Mouse (Mus musculus): ENCODE data around the gene Vwa2.

The Vwa2 gene

GRCm38 (mm10) chr19:56908472-56909270 is 34.6 kb downstream of the Vwa2 start:
- no peak for DNase-seq (ENCODE audit: low spot score in 2 of 2)

- no peak for DNase-seq (ENCODE audit: low spot score in 2 of 2)
These were observed 36.5 kb downstream of the Vwa2 start for GRCm38 (mm10) chr19:56910561-56910960.

GRCm38 (mm10) chr19:56913761-56914160 is 39.7 kb downstream of the Vwa2 start:
- no peak for DNase-seq (ENCODE audit: low spot score in 2 of 2)

GRCm38 (mm10) chr19:56914658-56915057 is 40.6 kb downstream of the Vwa2 start:
- no peak for DNase-seq (ENCODE audit: low spot score in 2 of 2)

- no peak for DNase-seq (ENCODE audit: low spot score in 2 of 2)
These were observed 41.0 kb downstream of the Vwa2 start for GRCm38 (mm10) chr19:56915084-56915483.

- peak; percentile 50 to 79 for DNase-seq (ENCODE audit: low spot score in 2 of 2)
These were observed 45.6 kb downstream of the Vwa2 start for GRCm38 (mm10) chr19:56919628-56920027.

- DNase-seq (ENCODE audit: low spot score in 2 of 2), result no peak
These were observed 46.2 kb downstream of the Vwa2 start for GRCm38 (mm10) chr19:56920232-56920631.

GRCm38 (mm10) chr19:56921744-56922143 is 47.7 kb downstream of the Vwa2 start:
- DNase-seq (ENCODE audit: low spot score in 2 of 2), result no peak

- DNase-seq (ENCODE audit: low spot score in 2 of 2), result no peak
These were observed 55.3 kb downstream of the Vwa2 start for GRCm38 (mm10) chr19:56929392-56929791.

- no peak for DNase-seq (ENCODE audit: low spot score in 2 of 2)
These were observed 56.0 kb downstream of the Vwa2 start for GRCm38 (mm10) chr19:56930029-56930428.

GRCm38 (mm10) chr19:56933800-56934199 is 59.8 kb downstream of the Vwa2 start:
- DNase-seq (ENCODE audit: low spot score in 2 of 2), result no peak

- DNase-seq (ENCODE audit: low spot score in 2 of 2), result no peak
These were observed 61.1 kb downstream of the Vwa2 start for GRCm38 (mm10) chr19:56935111-56935510.

- DNase-seq (ENCODE audit: low spot score in 2 of 2), result no peak
These were observed 61.7 kb downstream of the Vwa2 start for GRCm38 (mm10) chr19:56935777-56936176.

GRCm38 (mm10) chr19:56936253-56936652 is 62.2 kb downstream of the Vwa2 start:
- no peak for DNase-seq (ENCODE audit: low spot score in 2 of 2)

GRCm38 (mm10) chr19:56937911-56938310 is 63.9 kb downstream of the Vwa2 start:
- no peak for DNase-seq (ENCODE audit: low spot score in 2 of 2)

GRCm38 (mm10) chr19:56939826-56940225 is 65.8 kb downstream of the Vwa2 start:
- DNase-seq (ENCODE audit: low spot score in 2 of 2), result no peak

GRCm38 (mm10) chr19:56940507-56940906 is 66.5 kb downstream of the Vwa2 start:
- no peak for DNase-seq (ENCODE audit: low spot score in 2 of 2)

GRCm38 (mm10) chr19:56942216-56942615 is 68.2 kb downstream of the Vwa2 start:
- DNase-seq (ENCODE audit: low spot score in 2 of 2), result no peak

GRCm38 (mm10) chr19:56944211-56944610 is 70.2 kb downstream of the Vwa2 start:
- DNase-seq (ENCODE audit: low spot score in 2 of 2), result no peak

- DNase-seq (ENCODE audit: low spot score in 2 of 2), result no peak
These were observed 70.8 kb downstream of the Vwa2 start for GRCm38 (mm10) chr19:56944826-56945225.

GRCm38 (mm10) chr19:56945621-56946020 is 71.6 kb downstream of the Vwa2 start:
- no peak for DNase-seq (ENCODE audit: low spot score in 2 of 2)

- DNase-seq (ENCODE audit: low spot score in 2 of 2), result no peak
These were observed 72.2 kb downstream of the Vwa2 start for GRCm38 (mm10) chr19:56946277-56946676.

GRCm38 (mm10) chr19:56946727-56947126 is 72.7 kb downstream of the Vwa2 start:
- no peak for DNase-seq (ENCODE audit: low spot score in 2 of 2)

Data from spleen, postnatal 4 days (tissue).